ENCODE assay signal across 12 mouse cellular contexts in genomic region chr19:6182534-6182933, GRCm38 (mm10). TPM values are rescaled to one million over a fixed set of nuclear protein-coding genes. Genes with fewer than 3 reads are reported as not detected.
A peak's percentile ranks its signal among the peaks of the same experiment; 100 is the strongest.
DNase-seq lines count a peak whose midpoint lies in the region; ATAC-seq lines count a peak whose summit lies in the region.
"Had no signal": no experiment of that assay in that cellular context is flagged by ENCODE, and none has a peak within 500 bp of the region (broad histone marks: within the 10 kb centered on the region; RNA-seq: fewer than 3 reads in every experiment).

No protein-coding gene starts in this region.

- no peak for DNase-seq in frontal cortex, postnatal 14 days (ENCODE audit: low spot score in 2 of 2)
- DNase-seq in adipocyte (ENCODE audit: low spot score), result peak; percentile 34
- peak; percentile 66 to 75 for DNase-seq in cerebellum, postnatal 14 days
- DNase-seq in retina, adult 2 months (ENCODE audit: low read depth, low spot score), result peak; percentile 46
- DNase-seq in right cerebral cortex, postnatal 4 days, result no peak
- no peak for DNase-seq in kidney, postnatal 14 days
- DNase-seq: gastrocnemius, postnatal 10 days had no signal

- H3K36me3 ChIP-seq in kidney, embryonic 16.5 days (ENCODE audit: insufficient read depth, low read length), result no peaks in the 10 kb centered on the region

- no peaks in the 10 kb centered on the region for H3K9me3 ChIP-seq in kidney, embryonic 16.5 days (ENCODE audit: low read length)

- WGBS in kidney, embryonic 16.5 days, result 9% methylated on average over 3 of the region's 3 CpGs

- no peak overlapping the region for H3K4me3 ChIP-seq in kidney, embryonic 16.5 days (ENCODE audit: low read length)
- H3K4me3 ChIP-seq: myocyte had no signal

- H3K4me2 ChIP-seq in kidney, embryonic 16.5 days (replicated peaks; ENCODE audit: low read depth, low read length), result no peak overlapping the region

- no peaks in the 10 kb centered on the region for H3K4me1 ChIP-seq in kidney, embryonic 16.5 days (ENCODE audit: insufficient read depth, low read length)

- ATAC-seq in frontal cortex, adult (ENCODE audit: low TSS enrichment), result peak; percentile 55; the same call in 1 of the 2 replicates
- ATAC-seq in kidney, embryonic 16.5 days (ENCODE audit: low FRiP score, low TSS enrichment), result no peak

- no peaks in the 10 kb centered on the region for H3K27me3 ChIP-seq in kidney, embryonic 16.5 days (ENCODE audit: insufficient read depth, low read length)

- no peak overlapping the region for H3K9ac ChIP-seq in kidney, embryonic 16.5 days (replicated peaks; ENCODE audit: low read length)

- no peak overlapping the region for H3K27ac ChIP-seq in kidney, embryonic 16.5 days (ENCODE audit: low read length)

RNA-seq across cellular contexts. Expression of gene Majin, which starts 1.7 kb away (rescaled TPM):
- not detected in 2 replicates for polyA plus RNA-seq in kidney, embryonic 16.5 days (2015; fragmentation: Nextera tagmentation; extraction: Ambion mirVana)
- polyA plus RNA-seq: heart, postnatal 0 days; liver, adult 2 months; myocyte had no signal

RNA-seq across cellular contexts. Expression of gene Arl2, which starts 41.2 kb away (rescaled TPM):
- polyA plus RNA-seq in kidney, embryonic 16.5 days (2015; fragmentation: Nextera tagmentation; extraction: Ambion mirVana), result 111 and 113 TPM in 2 replicates

RNA-seq across cellular contexts. Expression of gene Batf2, which starts 41.8 kb away (rescaled TPM):
- 0.47 and 0.84 TPM in 2 replicates for polyA plus RNA-seq in kidney, embryonic 16.5 days (2015; fragmentation: Nextera tagmentation; extraction: Ambion mirVana)

RNA-seq across cellular contexts. Expression of gene Gpha2, which starts 43.6 kb away (rescaled TPM):
- 0.73 and 1.4 TPM in 2 replicates for polyA plus RNA-seq in kidney, embryonic 16.5 days (2015; fragmentation: Nextera tagmentation; extraction: Ambion mirVana)
- polyA plus RNA-seq: heart, postnatal 0 days; liver, adult 2 months had no signal

RNA-seq across cellular contexts. Expression of gene Ppp2r5b, which starts 53.1 kb away (rescaled TPM):
- polyA plus RNA-seq in kidney, embryonic 16.5 days (2015; fragmentation: Nextera tagmentation; extraction: Ambion mirVana), result 27.5 and 31.0 TPM in 2 replicates

Comparison
In these comparisons a context has a peak if more than half of its experiments do, and no peak if none do; other contexts are left out.
1. DNase-seq: peak in adipocyte (single experiment), cerebellum, postnatal 14 days (2 of 2) and retina, adult 2 months (single experiment); none in frontal cortex, postnatal 14 days (0 of 2), right cerebral cortex, postnatal 4 days (single experiment) and kidney, postnatal 14 days (single experiment).